Mouse (Mus musculus): ENCODE measurements around the gene Fam13a. TPM values are rescaled to one million over a fixed set of nuclear protein-coding genes. Genes with fewer than 3 reads are reported as not detected.

Fam13a gene
- polyA plus RNA-seq, 1 experiment from 2014 or later = 8.7 TPM

GRCm38 (mm10) chr6:58913971-58914370, 110.4 kb downstream of the Fam13a start:
- Histone ChIP-seq H3K4me3 (ENCODE audit: low read length) (no peak overlapping the region), H3K27me3 (ENCODE audit: control insufficient read depth, insufficient read depth, low read length) (no peaks in the 10 kb centered on the region), H3K9me3 (ENCODE audit: control insufficient read depth, low read length) (no peaks in the 10 kb centered on the region), H3K36me3 (ENCODE audit: control insufficient read depth, insufficient read depth, low read length) (no peaks in the 10 kb centered on the region), H3K4me1 (ENCODE audit: control insufficient read depth, insufficient read depth, low read length) (no peaks in the 10 kb centered on the region), H3K9ac (ENCODE audit: low read depth, low read length) (no peak overlapping the region), H3K4me2 (replicated peaks; ENCODE audit: low read depth, low read length) (no peak overlapping the region), H3K27ac (ENCODE audit: low read depth, low read length) (no peak overlapping the region)
- WGBS = 73% methylated on average over 5 of the region's 5 CpGs
- no peak for ATAC-seq (ENCODE audit: low FRiP score, low TSS enrichment)

GRCm38 (mm10) chr6:58913551-58913950, 110.8 kb downstream of the Fam13a start:
- no peaks in the 10 kb centered on the region for H3K27me3 ChIP-seq (ENCODE audit: control insufficient read depth, insufficient read depth, low read length)
- no peak for ATAC-seq (ENCODE audit: low FRiP score, low TSS enrichment)
- 57% methylated on average over 3 of the region's 3 CpGs for WGBS
- H3K36me3 ChIP-seq (ENCODE audit: control insufficient read depth, insufficient read depth, low read length) = no peaks in the 10 kb centered on the region
- no peak overlapping the region for H3K27ac ChIP-seq (ENCODE audit: low read depth, low read length)
- H3K4me1 ChIP-seq (ENCODE audit: control insufficient read depth, insufficient read depth, low read length) = no peaks in the 10 kb centered on the region
- H3K4me2 ChIP-seq (replicated peaks; ENCODE audit: low read depth, low read length) = no peak overlapping the region
- no peak overlapping the region for H3K4me3 ChIP-seq (ENCODE audit: low read length)
- H3K9me3 ChIP-seq (ENCODE audit: control insufficient read depth, low read length) = no peaks in the 10 kb centered on the region
- H3K9ac ChIP-seq (ENCODE audit: low read depth, low read length) = no peak overlapping the region

- Histone ChIP-seq H3K27ac (ENCODE audit: low read depth, low read length) (no peak overlapping the region), H3K4me2 (replicated peaks; ENCODE audit: low read depth, low read length) (no peak overlapping the region), H3K36me3 (ENCODE audit: control insufficient read depth, insufficient read depth, low read length) (no peaks in the 10 kb centered on the region), H3K4me3 (ENCODE audit: low read length) (no peak overlapping the region), H3K9me3 (ENCODE audit: control insufficient read depth, low read length) (no peaks in the 10 kb centered on the region), H3K27me3 (ENCODE audit: control insufficient read depth, insufficient read depth, low read length) (no peaks in the 10 kb centered on the region), H3K9ac (ENCODE audit: low read depth, low read length) (no peak overlapping the region), H3K4me1 (ENCODE audit: control insufficient read depth, insufficient read depth, low read length) (no peaks in the 10 kb centered on the region)
- WGBS = 75% methylated on average over 5 of the region's 5 CpGs
- no peak for ATAC-seq (ENCODE audit: low FRiP score, low TSS enrichment)
Observed at GRCm38 (mm10) chr6:58912842-58913241, 111.5 kb downstream of the Fam13a start.

GRCm38 (mm10) chr6:58907791-58908190, 116.6 kb downstream of the Fam13a start:
- H3K4me1 ChIP-seq (ENCODE audit: control insufficient read depth, insufficient read depth, low read length) = 0 out of 2 replicates have a peak, but pooled peaks cover 2% of the 10 kb centered on the region
- H3K27me3 ChIP-seq (ENCODE audit: control insufficient read depth, insufficient read depth, low read length) = no peaks in the 10 kb centered on the region
- no peak overlapping the region for H3K9ac ChIP-seq (ENCODE audit: low read depth, low read length)
- H3K36me3 ChIP-seq (ENCODE audit: control insufficient read depth, insufficient read depth, low read length) = no peaks in the 10 kb centered on the region
- peaks cover 13% of the 10 kb centered on the region for H3K9me3 ChIP-seq (ENCODE audit: control insufficient read depth, low read length)
- no peak overlapping the region for H3K4me3 ChIP-seq (ENCODE audit: low read length)
- no peak overlapping the region for H3K27ac ChIP-seq (ENCODE audit: low read depth, low read length)
- H3K4me2 ChIP-seq (replicated peaks; ENCODE audit: low read depth, low read length) = no peak overlapping the region
- no peak for ATAC-seq (ENCODE audit: low FRiP score, low TSS enrichment)
- 72% methylated on average over 2 of the region's 2 CpGs for WGBS

- H3K9ac ChIP-seq (ENCODE audit: low read depth, low read length) = no peak overlapping the region
- ATAC-seq (ENCODE audit: low FRiP score, low TSS enrichment) = no peak
- 0 out of 2 replicates have a peak, but pooled peaks cover 2% of the 10 kb centered on the region for H3K4me1 ChIP-seq (ENCODE audit: control insufficient read depth, insufficient read depth, low read length)
- H3K4me2 ChIP-seq (replicated peaks; ENCODE audit: low read depth, low read length) = peak overlapping the region; percentile 47; the same call in 1 of the 2 replicates
- no peaks in the 10 kb centered on the region for H3K27me3 ChIP-seq (ENCODE audit: control insufficient read depth, insufficient read depth, low read length)
- H3K27ac ChIP-seq (ENCODE audit: low read depth, low read length) = no peak overlapping the region
- peak overlapping the region; percentile 33; the same call in 1 of the 2 replicates for H3K4me3 ChIP-seq (ENCODE audit: low read length)
- H3K36me3 ChIP-seq (ENCODE audit: control insufficient read depth, insufficient read depth, low read length) = no peaks in the 10 kb centered on the region
- H3K9me3 ChIP-seq (ENCODE audit: control insufficient read depth, low read length) = peaks cover 13% of the 10 kb centered on the region
- WGBS = 80% methylated on average over 8 of the region's 8 CpGs
Observed at GRCm38 (mm10) chr6:58907336-58907735, 117.0 kb downstream of the Fam13a start.

GRCm38 (mm10) chr6:58906852-58907261, 117.5 kb downstream of the Fam13a start, which contains the start of gene Nap1l5:
Gene Nap1l5, minus strand, starts transcription at chr6:58907076.
- WGBS = 47% methylated on average over 34 of the region's 34 CpGs
- Histone ChIP-seq H3K9ac (ENCODE audit: low read depth, low read length) (no peak within 1 kb of the TSS), H3K27ac (ENCODE audit: low read depth, low read length) (no peak within 1 kb of the TSS), H3K4me3 (ENCODE audit: low read length) (peak within 1 kb of the TSS; percentile 33), H3K4me2 (replicated peaks; ENCODE audit: low read depth, low read length) (peak within 1 kb of the TSS; percentile 47), H3K27me3 (ENCODE audit: control insufficient read depth, insufficient read depth, low read length) (no peaks in the 10 kb centered on the region), H3K9me3 (ENCODE audit: control insufficient read depth, low read length) (peaks cover 13% of the 10 kb centered on the region), H3K4me1 (ENCODE audit: control insufficient read depth, insufficient read depth, low read length) (0 out of 2 replicates have a peak, but pooled peaks cover 2% of the 10 kb centered on the region), H3K36me3 (ENCODE audit: control insufficient read depth, insufficient read depth, low read length) (no peaks in the 10 kb centered on the region)
- peak; percentile 57; the same call in 1 of the 2 replicates for ATAC-seq (ENCODE audit: low FRiP score, low TSS enrichment)

- Histone ChIP-seq H3K4me1 (ENCODE audit: control insufficient read depth, insufficient read depth, low read length) (0 out of 2 replicates have a peak, but pooled peaks cover 2% of the 10 kb centered on the region), H3K4me2 (replicated peaks; ENCODE audit: low read depth, low read length) (no peak overlapping the region), H3K9ac (ENCODE audit: low read depth, low read length) (no peak overlapping the region), H3K27ac (ENCODE audit: low read depth, low read length) (no peak overlapping the region), H3K27me3 (ENCODE audit: control insufficient read depth, insufficient read depth, low read length) (no peaks in the 10 kb centered on the region), H3K4me3 (ENCODE audit: low read length) (no peak overlapping the region), H3K9me3 (ENCODE audit: control insufficient read depth, low read length) (peaks cover 13% of the 10 kb centered on the region), H3K36me3 (ENCODE audit: control insufficient read depth, insufficient read depth, low read length) (no peaks in the 10 kb centered on the region)
- ATAC-seq (ENCODE audit: low FRiP score, low TSS enrichment) = no peak
- 57% methylated on average over 3 of the region's 3 CpGs for WGBS
Observed at GRCm38 (mm10) chr6:58904551-58904950, 119.8 kb downstream of the Fam13a start.

GRCm38 (mm10) chr6:58903171-58903570, 121.2 kb downstream of the Fam13a start:
- no peak overlapping the region for H3K4me3 ChIP-seq (ENCODE audit: low read length)
- no peak overlapping the region for H3K9ac ChIP-seq (ENCODE audit: low read depth, low read length)
- H3K4me2 ChIP-seq (replicated peaks; ENCODE audit: low read depth, low read length) = no peak overlapping the region
- H3K27me3 ChIP-seq (ENCODE audit: control insufficient read depth, insufficient read depth, low read length) = no peaks in the 10 kb centered on the region
- peak; percentile 83; the same call in 1 of the 2 replicates for ATAC-seq (ENCODE audit: low FRiP score, low TSS enrichment)
- H3K4me1 ChIP-seq (ENCODE audit: control insufficient read depth, insufficient read depth, low read length) = 0 out of 2 replicates have a peak, but pooled peaks cover 2% of the 10 kb centered on the region
- H3K36me3 ChIP-seq (ENCODE audit: control insufficient read depth, insufficient read depth, low read length) = no peaks in the 10 kb centered on the region
- 26% methylated on average over 8 of the region's 8 CpGs for WGBS
- no peak overlapping the region for H3K27ac ChIP-seq (ENCODE audit: low read depth, low read length)
- peaks cover 13% of the 10 kb centered on the region for H3K9me3 ChIP-seq (ENCODE audit: control insufficient read depth, low read length)

- 0 out of 2 replicates have a peak, but pooled peaks cover 2% of the 10 kb centered on the region for H3K4me1 ChIP-seq (ENCODE audit: control insufficient read depth, insufficient read depth, low read length)
- H3K4me2 ChIP-seq (replicated peaks; ENCODE audit: low read depth, low read length) = no peak overlapping the region
- no peaks in the 10 kb centered on the region for H3K9me3 ChIP-seq (ENCODE audit: control insufficient read depth, low read length)
- ATAC-seq (ENCODE audit: low FRiP score, low TSS enrichment) = no peak
- no peaks in the 10 kb centered on the region for H3K27me3 ChIP-seq (ENCODE audit: control insufficient read depth, insufficient read depth, low read length)
- no peak overlapping the region for H3K4me3 ChIP-seq (ENCODE audit: low read length)
- no peak overlapping the region for H3K27ac ChIP-seq (ENCODE audit: low read depth, low read length)
- WGBS = 76% methylated on average over 7 of the region's 7 CpGs
- no peak overlapping the region for H3K9ac ChIP-seq (ENCODE audit: low read depth, low read length)
- no peaks in the 10 kb centered on the region for H3K36me3 ChIP-seq (ENCODE audit: control insufficient read depth, insufficient read depth, low read length)
Observed at GRCm38 (mm10) chr6:58900536-58900935, 123.8 kb downstream of the Fam13a start.

Data from kidney, embryonic 14.5 days (tissue).